Mouse (Mus musculus) stomach, adult 2 months (tissue): ENCODE measurements around the gene Nisch. TPM values are rescaled to one million over a fixed set of nuclear protein-coding genes. Genes with fewer than 3 reads are reported as not detected.

Experiments
- polyA plus RNA-seq: library from polyadenylated mRNA; depleted of rRNA; stranded (reverse); fragments of >200 nt; gene quantifications from 2 replicates; pipeline ENCODE4 v1.2.3, GENCODE M21; 2012; rRNA removed

Nisch gene
- polyA plus RNA-seq: 89.8 and 106 TPM in 2 replicates

GRCm38 (mm10) chr14:31216846-31217245 lies at the start of gene Nisch:
TSS of gene Nisch (minus strand) at chr14:31216946.

DNA sequence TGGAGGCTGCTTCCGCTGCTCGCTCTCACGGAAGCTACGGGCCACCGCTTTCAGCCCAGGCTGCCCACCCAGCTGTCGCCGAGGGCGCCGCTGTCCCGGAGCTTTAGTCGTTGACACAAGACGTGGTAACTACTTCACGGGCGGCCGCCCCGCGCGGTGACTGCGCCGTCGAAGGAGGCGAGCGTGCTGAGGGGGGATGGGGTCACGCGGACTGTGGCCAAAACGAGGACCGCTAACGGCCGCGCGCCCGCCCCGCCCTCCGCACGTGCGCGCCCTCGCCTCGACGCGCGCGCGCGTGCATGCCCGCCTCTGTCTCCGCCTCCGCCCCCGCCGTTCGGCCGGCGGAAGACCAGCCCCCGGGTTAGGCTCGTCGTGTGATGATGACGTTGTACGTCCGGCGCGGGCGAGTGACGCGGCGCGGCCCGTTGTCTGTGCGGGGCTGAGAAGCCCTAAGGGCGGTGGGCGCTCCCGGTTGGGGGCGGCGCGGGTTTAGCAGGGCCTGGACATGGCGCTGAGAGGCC lies 34.4 kb upstream of the Nisch start, which contains the start of the genes Phf7 and Bap1:
TSS of gene Phf7 (minus strand) at position 234 of the 521 bp plus-strand sequence.
TSS of gene Bap1 (plus strand) at position 367 of the 521 bp plus-strand sequence.

GRCm38 (mm10) chr14:31217666-31218065 lies 920 bp upstream of the Nisch start, which contains the start of gene Sema3g:
TSS of gene Sema3g (plus strand) at chr14:31217860.

GRCm38 (mm10) chr14:31208084-31208483 lies 8.7 kb downstream of the Nisch start, which contains the start of gene Tnnc1:
TSS of gene Tnnc1 (plus strand) at chr14:31208312.

GRCm38 (mm10) chr14:31168425-31168824 lies 48.3 kb downstream of the Nisch start, which contains the start of gene Stab1:
TSS of gene Stab1 (minus strand) at chr14:31168641.

GRCm38 (mm10) chr14:31130236-31131220 lies 86.2 kb downstream of the Nisch start, which contains the start of gene Nt5dc2:
TSS of gene Nt5dc2 (plus strand) at chr14:31131053.

GRCm38 (mm10) chr14:31128826-31129219 lies 87.9 kb downstream of the Nisch start, which contains the start of gene Smim4:
TSS of gene Smim4 (minus strand) at chr14:31128956.

Other genes with a start within 250 kb of the Nisch start
- gene Glt8d1, start 215.5 kb downstream of the Nisch start, polyA plus RNA-seq: 3.3 and 3.4 TPM in 2 replicates
- 35.2 and 41.1 TPM in 2 replicates for gene Spcs1, start 215.3 kb downstream of the Nisch start, polyA plus RNA-seq
- 3.6 and 4.3 TPM in 2 replicates for gene Pbrm1, start 197.8 kb downstream of the Nisch start, polyA plus RNA-seq
- 2.6 and 2.9 TPM in 2 replicates for gene Gnl3, start 197.8 kb downstream of the Nisch start, polyA plus RNA-seq
- 54.8 and 60.7 TPM in 2 replicates for gene Smim4, start 88.0 kb downstream of the Nisch start, polyA plus RNA-seq
- gene Nt5dc2, start 85.9 kb downstream of the Nisch start, polyA plus RNA-seq: 19.2 and 27.5 TPM in 2 replicates
- 23.4 and 24.9 TPM in 2 replicates for gene Stab1, start 48.3 kb downstream of the Nisch start, polyA plus RNA-seq
- not detected in 2 replicates for gene Tnnc1, start 8.6 kb downstream of the Nisch start, polyA plus RNA-seq
- gene Sema3g, start 914 bp upstream of the Nisch start, polyA plus RNA-seq: 1.7 and 2.2 TPM in 2 replicates
- gene Phf7, start 34.4 kb upstream of the Nisch start, polyA plus RNA-seq: 1.7 and 2.4 TPM in 2 replicates
- 17.5 and 18.8 TPM in 2 replicates for gene Bap1, start 34.5 kb upstream of the Nisch start, polyA plus RNA-seq
- gene Dnah1, start 107.0 kb upstream of the Nisch start, polyA plus RNA-seq: 0.02 and 0.08 TPM in 2 replicates
- 2.9 and 4.1 TPM in 2 replicates for gene Capn7, start 119.7 kb upstream of the Nisch start, polyA plus RNA-seq
- gene Sh3bp5, start 219.1 kb upstream of the Nisch start, polyA plus RNA-seq: 1.4 TPM in 2 replicates